Mouse (Mus musculus) limb, embryonic 10.5 days (tissue): ENCODE results near the gene Abcb1b. TPM values are rescaled to one million over a fixed set of nuclear protein-coding genes. Genes with fewer than 3 reads are reported as not detected.
"Not testable (repeated sequence)": the region's sequence is repeated elsewhere in the genome, so short reads cannot be mapped to it uniquely, and the experiment has no call there.

Experiments used
- DNase-seq: peaks from one replicate; pipeline ENCODE4 v3.0.0-alpha.2; 2017; ENCODE audit warnings: low spot score
- H3K27ac ChIP-seq: fragments of 300-500 bp; sonication (generic); 2 replicates; pipeline ENCODE4 v1.5.1; 2016; ENCODE audit warnings: mild to moderate bottlenecking
- H3K27me3 ChIP-seq: fragments of 300-500 bp; sonication (generic); 2 replicates; pipeline ENCODE4 v1.6.1; 2016; ENCODE audit warnings: low read depth, mild to moderate bottlenecking; ENCODE audit not compliant: poor library complexity, severe bottlenecking
- H3K36me3 ChIP-seq: fragments of 300-500 bp; sonication (generic); 2 replicates; pipeline ENCODE4 v1.6.1; 2016; ENCODE audit warnings: mild to moderate bottlenecking, moderate library complexity
- H3K4me1 ChIP-seq: fragments of 300-500 bp; sonication (generic); 2 replicates; pipeline ENCODE4 v1.6.1; 2016
- H3K4me3 ChIP-seq: fragments of 300-500 bp; sonication (generic); 2 replicates; pipeline ENCODE4 v1.5.1; 2016; ENCODE audit warnings: mild to moderate bottlenecking, moderate library complexity
- H3K9me3 ChIP-seq: fragments of 300-500 bp; sonication (generic); replicated peaks from 2 replicates; pipeline ENCODE4 v1.6.1; 2016; ENCODE audit warnings: mild to moderate bottlenecking
- WGBS: fragments of 180-500 bp; shearing (Covaris S2); methylation state at CpG from one replicate; pipeline ENCODE4 v1.1.7; 2016; 5-methylcytosine and 5-hydroxymethylcytosine counted together
- polyA plus RNA-seq: library from polyadenylated mRNA; unstranded; fragments of >200 nt; fragmentation: Nextera tagmentation; extraction: Ambion mirVana; gene quantifications from 2 replicates; pipeline ENCODE4 v1.2.1, GENCODE M21; 2016

Abcb1b gene
- polyA plus RNA-seq, 1 experiment from 2014 or later, result 0.83 TPM

- Histone ChIP-seq H3K36me3 (no peaks in the 10 kb centered on the region), H3K27ac (no peak overlapping the region), H3K27me3 (no peaks in the 10 kb centered on the region), H3K4me3 (no peak overlapping the region), H3K4me1 (no peaks in the 10 kb centered on the region), H3K9me3 (no peaks in the 10 kb centered on the region)
- no peak for DNase-seq
- WGBS, result 80% methylated on average over 8 of the region's 8 CpGs
These were observed 40.9 kb downstream of the Abcb1b start for GRCm38 (mm10) chr5:8838661-8839438.

- no peak for DNase-seq
- Histone ChIP-seq H3K27me3 (no peaks in the 10 kb centered on the region), H3K27ac (no peak overlapping the region)
These were observed 41.7 kb downstream of the Abcb1b start for GRCm38 (mm10) chr5:8839651-8840050.

DNA sequence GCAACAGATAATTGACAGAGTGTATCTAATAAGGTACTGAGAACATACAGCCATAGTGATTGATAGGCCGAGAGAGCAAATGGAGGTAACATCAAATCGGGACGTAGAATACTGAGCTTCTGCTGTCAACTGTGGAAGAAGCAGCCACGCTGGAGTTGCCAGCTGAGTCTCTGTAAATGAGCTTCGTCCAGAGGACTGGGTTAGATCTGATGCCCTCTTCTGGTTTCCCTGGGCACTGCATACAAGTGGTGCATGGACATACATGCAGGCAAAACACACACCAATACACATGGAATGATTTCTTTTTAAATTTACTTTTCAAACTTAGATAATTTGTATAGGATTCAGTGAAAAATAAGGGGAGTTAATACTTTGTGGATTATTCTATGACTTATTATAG is 42.9 kb downstream of the Abcb1b start:
- Histone ChIP-seq H3K27me3 (no peaks in the 10 kb centered on the region), H3K4me3 (no peak overlapping the region), H3K36me3 (no peaks in the 10 kb centered on the region), H3K27ac (no peak overlapping the region), H3K9me3 (no peaks in the 10 kb centered on the region), H3K4me1 (no peaks in the 10 kb centered on the region)
- peak; percentile 70 for DNase-seq
- WGBS, result 36% methylated on average over 5 of the region's 5 CpGs

More at GRCm38 (mm10) chr5:8839651-8840050, 41.7 kb downstream of the Abcb1b start:
- no peaks in the 10 kb centered on the region for H3K9me3 ChIP-seq
- H3K4me3 ChIP-seq, result no peak overlapping the region
- 90% methylated on average over 4 of the region's 4 CpGs for WGBS
- no peaks in the 10 kb centered on the region for H3K36me3 ChIP-seq
- H3K4me1 ChIP-seq, result no peaks in the 10 kb centered on the region

GRCm38 (mm10) chr5:8842815-8843214 is 44.9 kb downstream of the Abcb1b start:
- H3K4me3 ChIP-seq, result no peak overlapping the region
- no peaks in the 10 kb centered on the region for H3K4me1 ChIP-seq
- no peak for DNase-seq
- no peaks in the 10 kb centered on the region for H3K27me3 ChIP-seq
- no peaks in the 10 kb centered on the region for H3K9me3 ChIP-seq
- 49% methylated on average over 3 of the region's 3 CpGs for WGBS
- no peaks in the 10 kb centered on the region for H3K36me3 ChIP-seq
- H3K27ac ChIP-seq, result no peak overlapping the region

- WGBS, result 85% methylated on average over 7 of the region's 9 CpGs
- H3K27me3 ChIP-seq, H3K9me3 ChIP-seq, H3K4me3 ChIP-seq, H3K36me3 ChIP-seq, H3K4me1 ChIP-seq, H3K27ac ChIP-seq, DNase-seq: not testable (repeated sequence)
These were observed 50.9 kb downstream of the Abcb1b start for GRCm38 (mm10) chr5:8848607-8849575.

- H3K4me1 ChIP-seq, result no peaks in the 10 kb centered on the region
- no peak overlapping the region for H3K4me3 ChIP-seq
- H3K36me3 ChIP-seq, result no peaks in the 10 kb centered on the region
- H3K27me3 ChIP-seq, result no peaks in the 10 kb centered on the region
- no peak overlapping the region for H3K27ac ChIP-seq
- H3K9me3 ChIP-seq, result no peaks in the 10 kb centered on the region
- WGBS, result 79% methylated on average over 4 of the region's 4 CpGs
- no peak for DNase-seq
These were observed 52.9 kb downstream of the Abcb1b start for GRCm38 (mm10) chr5:8850851-8851250.

- WGBS, result 80% methylated on average over 6 of the region's 6 CpGs
- H3K9me3 ChIP-seq, result no peaks in the 10 kb centered on the region
- DNase-seq, result no peak
- H3K27me3 ChIP-seq, result no peaks in the 10 kb centered on the region
- no peak overlapping the region for H3K27ac ChIP-seq
- H3K36me3 ChIP-seq, result no peaks in the 10 kb centered on the region
- H3K4me3 ChIP-seq, result no peak overlapping the region
- H3K4me1 ChIP-seq, result no peaks in the 10 kb centered on the region
These were observed 59.3 kb downstream of the Abcb1b start for GRCm38 (mm10) chr5:8857201-8857600.

GRCm38 (mm10) chr5:8861811-8862210 is 63.9 kb downstream of the Abcb1b start:
- Histone ChIP-seq H3K27ac (no peak overlapping the region), H3K36me3 (no peaks in the 10 kb centered on the region), H3K4me1 (no peaks in the 10 kb centered on the region), H3K27me3 (no peaks in the 10 kb centered on the region), H3K4me3 (no peak overlapping the region), H3K9me3 (no peaks in the 10 kb centered on the region)
- no peak for DNase-seq
- WGBS, result 79% methylated on average over 1 of the region's 1 CpGs

GRCm38 (mm10) chr5:8863580-8864337 is 65.8 kb downstream of the Abcb1b start:
- no peaks in the 10 kb centered on the region for H3K36me3 ChIP-seq
- H3K4me1 ChIP-seq, result no peaks in the 10 kb centered on the region
- no peak for DNase-seq
- no peak overlapping the region for H3K27ac ChIP-seq
- H3K4me3 ChIP-seq, result no peak overlapping the region
- WGBS, result 76% methylated on average over 14 of the region's 14 CpGs
- no peaks in the 10 kb centered on the region for H3K9me3 ChIP-seq
- H3K27me3 ChIP-seq, result no peaks in the 10 kb centered on the region

GRCm38 (mm10) chr5:8865630-8866029 is 67.7 kb downstream of the Abcb1b start:
- H3K36me3 ChIP-seq, DNase-seq, H3K9me3 ChIP-seq, H3K27me3 ChIP-seq, H3K4me1 ChIP-seq, H3K4me3 ChIP-seq, H3K27ac ChIP-seq: not testable (repeated sequence)
- 96% methylated on average over 11 of the region's 11 CpGs for WGBS

GRCm38 (mm10) chr5:8866366-8866765 is 68.4 kb downstream of the Abcb1b start:
- Histone ChIP-seq H3K4me3 (no peak overlapping the region), H3K4me1 (no peaks in the 10 kb centered on the region), H3K9me3 (no peaks in the 10 kb centered on the region), H3K36me3 (no peaks in the 10 kb centered on the region), H3K27me3 (no peaks in the 10 kb centered on the region), H3K27ac (no peak overlapping the region)
- 86% methylated on average over 5 of the region's 5 CpGs for whole genome bisulfite sequencing
- DNase-seq, result no peak

DNA sequence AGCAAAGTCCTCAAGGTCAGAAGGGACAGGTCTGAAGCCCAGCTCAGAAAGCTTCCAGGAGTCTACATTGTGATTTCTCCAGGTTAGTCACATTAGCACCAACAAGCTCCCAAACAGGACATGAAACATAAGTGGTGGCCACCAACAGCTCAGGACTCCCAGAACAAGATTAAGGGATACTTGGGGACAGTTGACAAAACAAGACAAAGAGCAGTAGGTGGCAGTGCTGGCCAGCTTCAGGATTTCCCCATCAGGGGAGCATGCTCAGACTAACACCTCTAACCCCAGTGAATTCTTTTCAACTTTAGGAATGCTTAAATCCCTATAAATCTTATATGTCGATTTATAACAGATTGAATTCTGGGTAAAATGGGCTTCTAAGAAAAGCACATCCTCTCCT is 70.1 kb downstream of the Abcb1b start:
- Histone ChIP-seq H3K4me1 (no peaks in the 10 kb centered on the region), H3K27ac (no peak overlapping the region), H3K36me3 (no peaks in the 10 kb centered on the region), H3K4me3 (no peak overlapping the region), H3K9me3 (no peaks in the 10 kb centered on the region), H3K27me3 (no peaks in the 10 kb centered on the region)
- WGBS, result 19% methylated on average over 1 of the region's 1 CpGs
- DNase-seq, result peak; percentile 35
